Mouse (Mus musculus): ENCODE results near the gene Ptbp3.

GRCm38 (mm10) chr4:59558096-59558720, 9.0 kb upstream of the Ptbp3 start:
- TF ChIP-seq CTCF (IDR thresholded peaks at IDR 0.05; ENCODE audit: low read depth, low read length) (no peak), POLR2A (IDR thresholded peaks at IDR 0.05; ENCODE audit: extremely low read depth, insufficient read depth, low read length) (no peak)
